Mouse (Mus musculus): ENCODE data around the gene 4930469K13Rik. TPM values are rescaled to one million over a fixed set of nuclear protein-coding genes. Genes with fewer than 3 reads are reported as not detected.

Gene 4930469K13Rik
- not detected for polyA plus RNA-seq (2012; fragmentation: generic; extraction: Trizol)

GRCm38 (mm10) chr11:34098422-34098821 is at the start of gene 4930469K13Rik:
4930469K13Rik (minus strand) TSS chr11:34098554.

DNA sequence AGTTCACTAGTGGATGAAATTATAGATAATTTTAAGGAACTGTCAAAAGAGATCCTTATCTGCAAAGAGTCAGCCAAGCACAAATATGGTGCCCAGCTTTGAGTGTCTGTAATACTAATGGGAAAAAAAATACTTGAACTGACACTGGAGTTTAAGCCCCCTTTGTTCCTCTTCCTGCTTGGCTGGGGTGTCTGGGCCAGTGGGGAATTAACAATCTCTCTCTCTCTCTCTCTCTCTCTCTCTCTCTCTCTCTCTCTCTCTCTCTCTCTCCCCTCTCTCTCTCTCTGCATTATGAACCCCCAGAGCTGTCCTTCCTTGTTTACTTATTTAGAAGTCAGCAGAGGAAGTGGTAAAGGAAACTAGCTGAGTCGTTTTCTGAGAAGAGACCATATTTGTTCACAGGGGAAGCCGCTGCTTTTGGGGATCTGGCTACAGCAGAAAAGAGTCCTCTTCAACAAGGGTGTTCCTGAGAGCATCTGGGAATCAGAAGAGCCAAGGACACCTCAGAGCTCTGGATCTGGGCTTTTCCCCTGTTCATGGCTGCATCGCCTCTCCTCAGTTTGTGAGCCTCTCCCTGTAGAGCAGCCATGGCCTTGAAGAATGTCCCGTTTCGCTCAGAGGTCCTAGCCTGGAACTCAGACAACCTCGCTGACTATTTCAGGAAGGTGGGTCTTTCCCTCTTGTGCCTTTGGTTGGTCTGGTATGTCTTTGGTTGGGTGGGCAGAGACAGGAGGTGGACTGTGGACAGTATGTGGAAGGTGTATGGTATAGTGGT is 51.4 kb downstream of the 4930469K13Rik start, which contains the start of gene Lcp2:
TSS of gene Lcp2 (plus strand) at position 154 of the 775 bp plus-strand sequence.

DNA sequence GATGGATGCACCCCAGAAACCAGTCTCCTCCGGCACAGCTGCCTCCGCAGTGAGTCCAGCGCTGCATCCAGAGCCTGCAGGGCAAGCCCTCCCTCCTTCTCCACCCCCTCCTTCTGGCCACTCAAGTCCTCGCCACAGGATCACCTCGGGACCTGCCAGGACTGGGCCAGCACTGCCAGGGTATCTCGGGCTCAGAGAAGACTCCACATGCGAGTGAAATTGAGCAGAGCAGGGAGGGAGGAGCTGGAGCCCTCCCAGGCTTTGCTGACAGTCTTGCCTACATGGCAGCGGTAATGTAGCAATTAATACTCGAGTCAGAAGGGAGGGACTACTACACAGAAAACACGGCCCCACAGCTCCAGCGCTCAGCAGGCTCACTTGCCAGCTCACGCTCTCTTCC is 105.4 kb downstream of the 4930469K13Rik start, which contains the start of gene Kcnip1:
TSS of gene Kcnip1 (minus strand) at position 215 of the 400 bp plus-strand sequence.

DNA sequence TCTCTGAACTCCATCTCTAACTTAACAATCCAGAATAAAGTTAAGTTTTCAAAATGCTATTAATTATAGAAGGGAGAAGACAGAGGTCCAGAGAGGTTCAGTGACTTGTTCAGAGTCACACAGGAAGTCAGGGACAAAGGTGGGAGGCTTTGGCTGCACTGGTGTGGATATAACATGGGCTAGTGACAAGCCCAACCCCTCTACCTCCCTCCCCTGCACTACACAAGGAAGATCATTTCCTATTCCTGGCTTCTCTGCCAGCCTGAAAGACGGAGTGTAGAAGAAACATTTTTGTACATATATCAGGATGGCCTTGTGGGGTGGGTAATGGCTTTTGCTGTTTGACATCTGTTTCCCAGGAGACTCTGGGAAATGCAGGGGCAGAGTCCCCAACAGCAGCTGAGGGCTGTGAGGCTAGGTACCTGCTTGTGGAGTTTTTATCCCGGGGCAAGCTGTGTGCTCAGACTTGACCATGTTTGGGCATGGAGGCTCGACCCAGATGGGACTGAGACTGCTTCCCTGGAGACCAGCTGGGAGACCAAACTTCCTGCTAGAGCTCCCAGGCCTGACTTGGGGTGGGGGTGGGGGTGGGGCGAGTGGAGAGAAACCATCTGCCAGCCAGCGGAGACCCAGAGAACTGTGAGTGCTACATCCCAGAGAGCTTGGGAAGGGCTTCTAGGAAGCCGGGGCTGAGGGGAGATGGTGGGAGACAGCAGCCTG is 135.5 kb downstream of the 4930469K13Rik start, which contains the start of gene Kcnmb1:
TSS of gene Kcnmb1 (plus strand) at position 326 of the 720 bp plus-strand sequence.

Other genes starting within 250 kb of the 4930469K13Rik start
- gene Kcnmb1, start 135.5 kb downstream of the 4930469K13Rik start, polyA plus RNA-seq (2012; fragmentation: generic; extraction: Trizol): not detected
- gene Kcnip1, start 105.4 kb downstream of the 4930469K13Rik start, polyA plus RNA-seq (2012; fragmentation: generic; extraction: Trizol): not detected
- not detected for gene Lcp2, start 51.6 kb downstream of the 4930469K13Rik start, polyA plus RNA-seq (2012; fragmentation: generic; extraction: Trizol)
- gene Foxi1, start 109.5 kb upstream of the 4930469K13Rik start, polyA plus RNA-seq (2012; fragmentation: generic; extraction: Trizol): not detected
- not detected for gene Fam196b, start 216.3 kb upstream of the 4930469K13Rik start, polyA plus RNA-seq (2012; fragmentation: generic; extraction: Trizol)

Measured in C3H10T1/2 (cell line).